Mouse (Mus musculus): Measurements from ENCODE around the gene Hspbap1. TPM values are rescaled to one million over a fixed set of nuclear protein-coding genes. Genes with fewer than 3 reads are reported as not detected.

The Hspbap1 gene
- total RNA-seq, 1 experiment from 2014 or later, result 6.5 TPM

DNA sequence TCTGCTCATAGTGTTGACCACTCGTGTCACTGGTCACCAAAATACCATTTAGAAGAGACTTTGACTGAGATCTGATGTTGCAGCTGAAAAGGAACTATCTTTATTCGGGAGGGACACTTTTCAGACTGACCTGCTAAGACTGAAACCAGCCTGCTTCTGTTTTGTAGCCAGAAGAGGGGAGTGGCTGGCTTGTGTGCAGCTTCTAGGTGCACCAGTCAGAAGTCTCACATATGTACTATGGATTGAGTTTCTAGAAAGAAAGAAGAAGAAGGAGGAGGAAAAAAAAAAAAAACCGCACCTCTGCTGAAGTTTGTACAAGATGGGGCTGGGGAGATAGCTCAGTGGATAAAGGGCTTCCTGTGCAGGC, 13.0 kb downstream of the Hspbap1 start:
- no peak for ATAC-seq (replicated peaks; ENCODE audit: insufficient number of reproducible peaks, low FRiP score, low TSS enrichment, poor library complexity, severe bottlenecking)

DNA sequence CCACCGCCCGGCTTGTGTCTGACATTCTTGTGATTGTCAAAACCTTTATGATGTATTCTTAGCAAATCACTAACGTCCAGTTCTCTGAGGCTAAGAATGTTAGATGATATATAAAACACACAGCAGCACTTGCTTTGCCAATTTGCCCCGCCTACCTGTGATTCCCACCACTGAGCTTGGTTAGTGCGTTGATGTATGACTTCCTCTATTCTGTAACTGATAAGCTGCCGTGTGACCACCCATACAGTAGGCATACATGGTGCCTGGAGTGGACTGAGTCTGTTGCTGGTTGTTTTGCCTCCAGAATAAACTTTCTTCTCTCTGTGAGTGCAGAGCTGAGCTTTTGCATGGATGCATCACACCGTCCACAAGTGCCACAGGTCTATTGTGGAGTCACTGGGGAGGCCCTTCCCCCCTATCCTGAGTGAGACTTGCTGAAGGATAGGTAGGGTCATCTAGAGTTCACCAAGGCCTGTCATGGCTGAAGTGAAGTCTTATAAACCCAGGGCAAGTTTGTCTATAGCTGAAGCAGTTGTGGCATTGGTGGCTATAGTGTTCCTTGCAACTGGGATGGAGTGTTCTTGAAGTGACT, 14.1 kb downstream of the Hspbap1 start:
- ATAC-seq (replicated peaks; ENCODE audit: insufficient number of reproducible peaks, low FRiP score, low TSS enrichment, poor library complexity, severe bottlenecking), result no peak

DNA sequence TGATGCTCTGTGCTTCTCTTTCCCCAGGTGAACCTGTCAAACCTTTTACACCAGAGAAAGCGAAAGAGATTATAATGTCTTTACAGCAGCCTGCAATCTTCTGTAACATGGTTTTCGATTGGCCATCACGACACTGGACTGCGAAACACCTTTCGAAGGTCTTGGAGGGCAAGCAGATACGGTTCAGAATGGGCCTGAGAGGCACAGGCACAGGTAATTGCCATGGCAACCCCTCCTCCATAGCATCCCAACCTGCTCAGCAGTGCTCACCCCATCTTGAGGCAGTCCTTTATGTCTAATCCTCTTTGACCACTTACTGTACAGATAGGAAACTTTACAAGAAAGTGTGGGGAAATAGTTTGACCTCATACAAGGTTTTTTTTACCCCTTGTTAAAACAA, 17.0 kb downstream of the Hspbap1 start:
- ATAC-seq (replicated peaks; ENCODE audit: insufficient number of reproducible peaks, low FRiP score, low TSS enrichment, poor library complexity, severe bottlenecking), result no peak

DNA sequence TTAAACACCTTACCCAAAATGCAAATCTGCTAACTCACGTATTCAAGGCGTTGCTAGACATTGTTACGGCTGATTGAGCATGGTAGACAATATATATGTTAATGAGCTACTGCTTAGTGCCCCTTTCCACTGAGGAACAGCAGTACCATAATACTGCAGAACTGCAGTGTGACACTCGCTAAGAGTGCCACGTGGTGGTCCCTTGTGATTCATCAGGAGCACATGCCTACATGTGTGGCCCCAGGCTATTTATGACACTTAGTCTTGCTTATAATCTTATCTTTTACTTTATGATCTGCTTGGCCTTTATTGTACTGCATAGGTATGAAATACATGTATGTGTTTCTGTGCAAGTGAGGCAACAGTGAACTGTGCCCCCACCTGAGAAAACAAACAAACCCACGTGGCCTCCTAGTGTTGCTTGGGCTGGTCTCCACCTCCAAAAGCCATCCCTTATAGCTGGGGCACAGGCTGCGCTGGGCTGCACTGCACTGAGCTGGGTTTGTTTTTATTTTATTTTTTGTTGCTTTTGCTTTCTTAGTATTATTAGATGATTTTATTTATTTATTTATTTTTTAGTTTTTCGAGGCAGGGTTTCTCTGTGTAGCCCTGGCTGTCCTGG, 17.5 kb downstream of the Hspbap1 start:
- ATAC-seq (replicated peaks; ENCODE audit: insufficient number of reproducible peaks, low FRiP score, low TSS enrichment, poor library complexity, severe bottlenecking), result no peak

DNA sequence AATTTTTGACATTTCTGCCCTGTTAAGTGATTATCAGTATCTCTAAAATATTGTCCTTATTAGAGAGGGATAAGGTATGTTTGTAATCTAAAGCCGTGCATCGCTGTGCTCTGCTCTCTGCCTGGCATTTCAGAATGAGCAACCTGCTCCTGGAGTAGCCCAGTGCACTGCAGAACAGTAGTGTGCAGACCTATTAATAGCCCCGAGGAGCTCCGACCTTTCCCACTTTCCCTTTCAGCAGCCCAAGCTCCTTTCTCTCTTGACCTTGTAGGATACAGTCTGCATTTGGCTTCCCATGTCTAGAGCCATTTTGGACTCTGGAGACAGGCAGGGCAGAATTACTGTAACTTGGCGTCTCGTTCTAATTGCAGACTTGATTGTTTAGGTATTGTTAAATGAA, 18.2 kb downstream of the Hspbap1 start:
- ATAC-seq (replicated peaks; ENCODE audit: insufficient number of reproducible peaks, low FRiP score, low TSS enrichment, poor library complexity, severe bottlenecking), result no peak

DNA sequence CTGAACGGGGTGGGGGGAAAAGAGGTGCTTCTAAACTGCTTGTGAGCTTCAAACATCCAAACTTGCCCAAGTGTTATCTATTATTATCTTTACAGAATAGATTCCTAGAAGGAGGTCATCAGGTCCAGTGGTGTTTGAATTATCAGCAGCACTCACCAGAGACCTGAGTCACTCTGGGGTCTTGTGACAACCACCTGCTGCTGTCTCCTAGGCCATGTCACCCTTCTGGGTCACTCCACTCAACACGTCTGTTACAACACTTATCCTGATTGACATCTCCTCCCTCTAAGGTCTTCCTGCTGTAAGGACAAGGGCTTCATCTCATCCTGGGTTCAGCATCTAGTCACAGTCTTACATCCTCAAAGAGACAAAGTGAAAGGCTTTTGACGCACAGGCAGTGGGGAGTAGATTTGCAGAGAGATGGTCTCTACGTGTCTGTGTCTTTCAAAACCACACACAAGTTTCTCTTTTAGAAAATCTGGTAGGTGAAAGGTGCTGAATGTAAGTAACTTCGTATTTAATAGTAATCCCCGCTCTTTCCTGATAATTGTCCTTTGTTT, 21.9 kb downstream of the Hspbap1 start:
- no peak for ATAC-seq (replicated peaks; ENCODE audit: insufficient number of reproducible peaks, low FRiP score, low TSS enrichment, poor library complexity, severe bottlenecking)

DNA sequence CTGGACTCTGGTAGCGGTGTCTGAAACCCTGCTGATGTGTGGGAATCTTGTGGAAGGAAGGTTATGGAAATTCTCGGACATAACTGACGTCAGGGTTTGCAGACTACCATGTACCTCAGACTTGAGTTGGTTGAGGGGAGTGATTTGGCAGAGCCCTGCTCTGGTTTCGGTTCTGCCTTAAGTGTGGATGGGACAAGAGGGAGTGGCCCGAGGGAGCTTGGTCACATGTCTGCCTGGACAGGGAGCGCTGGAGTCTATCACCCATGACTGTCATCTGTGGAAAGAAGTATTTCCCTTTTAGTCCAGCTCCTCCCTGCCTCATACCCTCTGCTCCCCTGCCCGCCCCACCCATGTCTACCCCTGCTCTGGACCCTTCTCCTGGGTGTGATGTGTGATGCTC, 32.0 kb downstream of the Hspbap1 start:
- ATAC-seq (replicated peaks; ENCODE audit: insufficient number of reproducible peaks, low FRiP score, low TSS enrichment, poor library complexity, severe bottlenecking), result peak; percentile 74

DNA sequence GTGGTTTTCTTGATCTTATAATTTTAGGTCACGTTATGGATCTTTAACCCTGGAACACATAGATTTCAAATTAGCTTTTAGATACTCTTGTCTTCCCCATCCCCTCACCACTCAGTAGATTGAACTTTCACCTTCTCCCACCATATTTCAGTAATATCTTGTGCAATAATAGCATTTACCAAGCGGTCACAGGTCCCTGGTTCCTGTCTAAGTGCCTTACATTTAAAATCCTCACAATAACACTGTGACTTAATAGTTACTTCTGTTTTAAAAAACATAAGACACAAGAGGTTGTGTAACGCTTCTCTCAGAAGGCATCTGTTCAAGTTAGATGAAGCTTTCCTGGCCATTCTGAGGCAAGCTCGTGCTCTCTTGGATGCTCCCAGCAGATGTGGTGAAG, 33.5 kb downstream of the Hspbap1 start:
- ATAC-seq (replicated peaks; ENCODE audit: insufficient number of reproducible peaks, low FRiP score, low TSS enrichment, poor library complexity, severe bottlenecking), result peak; percentile 44

DNA sequence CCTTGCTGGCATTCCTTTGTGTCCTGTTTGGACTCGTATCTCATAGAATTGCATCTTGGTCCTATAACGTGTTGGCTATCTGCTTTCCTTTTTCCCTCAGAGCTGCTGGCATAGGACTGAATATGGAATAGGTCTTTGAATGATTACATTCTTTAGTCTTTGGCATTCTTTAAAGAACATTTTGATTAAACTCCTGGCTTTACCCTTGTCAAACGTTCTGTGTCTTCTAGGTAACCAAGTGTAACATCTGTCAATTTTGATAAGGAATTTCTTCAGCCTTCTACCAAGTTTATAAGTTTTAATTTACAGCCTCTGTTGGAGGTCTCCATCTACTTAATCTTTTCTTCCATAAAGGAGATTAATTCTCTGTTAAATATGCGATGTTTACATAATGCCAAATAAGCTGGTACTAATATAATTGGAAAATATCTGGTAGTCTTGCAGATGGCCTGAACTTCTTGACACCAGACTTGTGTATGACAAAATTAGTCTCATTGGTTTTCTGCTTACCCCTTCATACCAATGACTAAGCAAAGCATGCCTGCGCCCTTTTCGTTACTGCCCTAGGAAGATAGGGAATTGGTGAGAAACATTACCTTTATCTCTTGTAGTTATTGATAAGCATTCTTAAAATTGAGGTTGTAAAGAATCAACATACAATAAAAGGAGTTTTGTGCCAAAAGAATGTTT, 36.9 kb downstream of the Hspbap1 start:
- no peak for ATAC-seq (replicated peaks; ENCODE audit: insufficient number of reproducible peaks, low FRiP score, low TSS enrichment, poor library complexity, severe bottlenecking)

DNA sequence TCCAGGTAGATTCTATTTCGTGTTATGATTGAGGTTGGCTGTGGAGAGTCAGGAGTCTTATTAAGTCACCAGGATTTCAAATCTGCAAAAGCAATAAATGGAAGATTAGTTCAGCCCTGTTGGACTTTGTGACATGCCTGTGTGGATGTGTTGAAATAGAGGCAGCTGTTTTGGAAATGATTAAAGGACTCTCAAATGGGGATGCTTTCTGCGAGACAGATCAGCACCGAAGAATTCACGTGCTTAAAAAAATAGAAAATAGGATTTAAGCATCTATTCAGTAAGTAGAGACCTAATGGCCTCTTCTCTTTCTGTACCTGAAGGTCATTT, 37.5 kb downstream of the Hspbap1 start:
- ATAC-seq (replicated peaks; ENCODE audit: insufficient number of reproducible peaks, low FRiP score, low TSS enrichment, poor library complexity, severe bottlenecking), result no peak

DNA sequence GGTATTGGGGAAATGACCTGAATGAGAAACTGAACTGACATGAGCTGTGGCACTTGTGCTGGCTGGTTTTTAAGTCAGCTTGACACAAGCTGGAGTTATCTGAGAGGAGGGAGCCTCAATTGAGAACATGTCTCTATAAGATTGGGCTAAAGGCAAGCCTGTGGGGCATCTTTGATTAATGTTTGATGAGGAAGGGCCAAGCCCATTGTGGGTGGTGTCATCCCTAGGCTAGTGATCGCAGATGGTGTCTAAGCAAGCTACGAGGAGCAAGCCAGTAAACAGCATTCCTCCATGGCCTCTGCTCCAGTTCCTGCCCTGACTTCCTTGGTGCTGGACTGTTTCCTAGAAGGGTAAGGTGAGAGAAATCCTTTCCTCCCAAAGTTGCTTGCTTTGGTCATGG, 38.7 kb downstream of the Hspbap1 start:
- ATAC-seq (replicated peaks; ENCODE audit: insufficient number of reproducible peaks, low FRiP score, low TSS enrichment, poor library complexity, severe bottlenecking), result no peak

DNA sequence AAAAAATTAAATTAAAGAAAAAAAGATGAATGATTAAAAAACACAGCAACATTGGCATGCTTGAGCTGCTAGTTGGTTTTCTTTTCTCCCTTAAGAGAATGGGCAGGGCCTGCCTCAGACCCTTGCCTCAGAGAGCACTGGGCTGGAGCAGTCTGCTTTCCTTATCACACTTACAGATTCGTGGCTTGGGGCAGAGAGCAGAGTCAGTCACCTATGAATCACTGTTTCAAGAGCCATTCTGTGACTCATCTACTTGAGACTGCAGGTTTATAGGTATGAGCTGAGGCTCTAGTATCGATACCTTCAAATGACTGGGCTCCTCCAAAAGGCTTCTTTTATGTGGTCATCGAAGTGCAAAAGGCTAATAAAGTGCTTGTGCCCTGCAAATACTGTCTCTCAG, 42.9 kb downstream of the Hspbap1 start:
- ATAC-seq (replicated peaks; ENCODE audit: insufficient number of reproducible peaks, low FRiP score, low TSS enrichment, poor library complexity, severe bottlenecking), result no peak

DNA sequence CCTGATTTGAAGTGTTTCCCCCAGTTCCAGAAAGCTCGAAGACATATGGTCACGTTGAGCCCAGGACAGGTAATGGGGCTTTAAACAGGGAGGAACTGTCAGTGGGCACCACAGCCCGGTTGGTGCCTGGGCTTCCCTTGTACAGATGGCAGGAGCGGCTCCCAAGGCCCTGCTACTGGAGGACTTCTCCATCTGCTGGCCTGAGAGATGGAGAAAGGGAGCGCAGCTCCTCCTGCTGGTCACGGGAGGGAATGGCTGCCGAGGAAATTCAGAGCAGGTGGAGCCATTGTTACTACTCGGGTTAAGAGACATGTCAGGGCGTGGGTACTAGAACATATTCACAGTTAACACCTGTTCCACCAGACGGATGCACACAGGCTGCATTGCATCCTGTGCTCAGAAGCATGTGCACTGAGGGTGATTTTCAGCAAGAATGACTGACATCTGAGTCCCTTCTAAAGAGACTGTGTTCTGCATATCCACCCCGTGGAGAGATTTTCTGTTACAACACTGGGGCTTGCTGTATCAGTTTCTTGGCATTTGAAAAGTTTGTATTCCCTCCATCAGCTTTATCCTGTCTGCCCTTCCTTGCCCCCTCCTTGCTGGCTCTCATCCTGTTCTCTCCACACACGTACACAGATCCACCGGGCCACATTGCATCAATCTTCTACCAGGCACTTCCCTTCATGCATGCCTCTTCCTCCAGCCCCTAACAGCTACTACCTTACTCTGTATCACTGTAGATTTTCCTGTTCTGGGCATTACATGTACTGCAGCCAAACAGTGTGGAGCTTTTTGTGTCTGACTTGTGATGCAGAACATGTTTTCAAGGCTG, 47.3 kb downstream of the Hspbap1 start:
- peak; percentile 94 for ATAC-seq (replicated peaks; ENCODE audit: insufficient number of reproducible peaks, low FRiP score, low TSS enrichment, poor library complexity, severe bottlenecking)

DNA sequence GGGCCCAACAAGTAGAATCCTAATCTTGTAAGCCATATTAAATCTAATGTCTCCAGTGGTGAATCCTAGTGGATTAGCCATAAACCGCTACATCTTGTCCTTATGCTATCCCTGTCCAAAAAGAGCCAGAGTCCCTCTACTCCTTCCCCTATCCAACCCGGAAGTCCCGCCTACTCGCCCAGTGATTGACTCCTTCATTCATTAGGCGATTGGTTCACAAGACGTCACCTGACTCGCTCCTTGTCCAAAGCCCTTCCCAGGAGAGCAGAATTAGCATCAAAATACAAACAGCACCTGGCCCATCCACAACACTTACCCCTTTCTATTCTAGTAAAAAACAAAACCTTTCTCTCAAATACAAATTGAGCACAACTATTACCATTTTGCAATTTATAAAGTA, 59.8 kb downstream of the Hspbap1 start:
- no peak for ATAC-seq (replicated peaks; ENCODE audit: insufficient number of reproducible peaks, low FRiP score, low TSS enrichment, poor library complexity, severe bottlenecking)

DNA sequence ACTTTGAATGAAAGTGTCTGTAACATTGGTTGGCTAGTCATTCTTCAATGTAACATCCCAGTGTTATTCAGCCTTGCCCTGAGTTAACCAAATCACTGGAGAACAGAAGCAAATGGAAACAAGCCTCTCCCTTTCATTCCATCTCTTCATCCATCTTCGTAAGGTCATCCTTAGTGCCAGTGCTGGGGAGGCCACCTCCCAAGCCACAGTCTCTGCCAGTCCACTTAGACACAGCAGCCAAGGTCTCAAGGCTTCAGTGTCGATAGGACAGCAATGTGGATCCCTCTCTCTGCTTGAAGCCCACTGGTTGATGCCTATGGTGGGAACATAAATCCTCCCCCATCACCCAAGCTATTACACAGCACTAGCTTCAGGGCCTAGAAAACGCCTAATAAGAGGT, 62.8 kb downstream of the Hspbap1 start:
- no peak for ATAC-seq (replicated peaks; ENCODE audit: insufficient number of reproducible peaks, low FRiP score, low TSS enrichment, poor library complexity, severe bottlenecking)

DNA sequence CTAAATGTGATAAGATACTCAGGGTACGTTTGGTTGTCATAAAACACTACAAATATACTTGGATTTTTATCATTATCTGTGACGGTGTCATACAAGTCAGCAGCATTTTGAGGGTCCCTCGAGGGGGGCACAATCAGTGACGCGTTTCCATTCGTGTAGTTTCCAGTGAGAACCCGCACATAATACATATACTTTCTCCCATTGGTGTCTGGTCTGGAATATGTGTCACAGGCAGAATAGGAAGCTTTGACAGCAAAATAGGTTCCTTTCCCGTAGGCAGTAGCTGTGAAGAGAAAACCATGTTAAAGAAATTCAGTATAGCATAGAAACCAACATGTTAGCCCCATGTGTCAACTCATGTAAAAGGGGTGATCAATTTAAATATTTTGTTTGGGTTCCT, 64.5 kb downstream of the Hspbap1 start:
- ATAC-seq (replicated peaks; ENCODE audit: insufficient number of reproducible peaks, low FRiP score, low TSS enrichment, poor library complexity, severe bottlenecking), result no peak

DNA sequence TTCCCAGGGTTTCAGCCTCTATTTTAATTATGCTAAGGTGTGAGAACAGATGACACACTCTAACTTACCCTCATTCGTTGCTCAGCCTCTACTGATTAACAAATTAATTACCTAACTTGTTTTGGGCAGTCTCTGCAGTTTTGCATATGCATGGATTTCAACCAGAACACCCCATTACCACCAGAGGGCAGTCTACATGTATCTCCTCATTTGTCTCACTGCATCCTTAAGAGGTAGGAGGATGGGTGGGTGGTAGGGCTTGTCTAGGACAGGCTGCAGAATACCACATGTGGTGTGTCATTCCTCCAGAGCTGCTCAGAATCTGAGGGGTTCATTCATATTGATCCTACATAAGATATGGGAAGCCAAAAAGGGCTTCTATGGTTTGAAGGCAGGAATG, 69.5 kb downstream of the Hspbap1 start:
- ATAC-seq (replicated peaks; ENCODE audit: insufficient number of reproducible peaks, low FRiP score, low TSS enrichment, poor library complexity, severe bottlenecking), result 0 out of 2 replicates have a peak, but pooled peaks have one; percentile 35

DNA sequence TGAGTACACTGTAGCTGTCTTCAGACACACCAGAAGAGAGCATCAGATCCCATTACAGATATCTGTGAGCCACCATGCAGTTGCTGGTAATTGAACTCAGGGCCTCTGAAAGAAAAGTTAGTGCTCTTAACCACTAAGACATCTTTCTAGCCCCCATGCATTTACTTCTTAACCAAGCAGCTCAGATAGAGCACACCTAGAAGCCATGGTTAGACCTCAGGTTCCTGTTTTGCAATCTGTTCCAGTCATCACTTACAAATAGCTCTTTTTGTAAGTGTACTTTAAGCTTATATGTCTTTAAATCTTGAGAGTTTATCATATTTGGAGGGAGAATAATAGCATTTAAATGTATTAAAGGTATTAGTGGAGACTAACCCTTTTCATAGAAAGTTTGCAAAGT, 77.0 kb downstream of the Hspbap1 start:
- no peak for ATAC-seq (replicated peaks; ENCODE audit: insufficient number of reproducible peaks, low FRiP score, low TSS enrichment, poor library complexity, severe bottlenecking)

DNA sequence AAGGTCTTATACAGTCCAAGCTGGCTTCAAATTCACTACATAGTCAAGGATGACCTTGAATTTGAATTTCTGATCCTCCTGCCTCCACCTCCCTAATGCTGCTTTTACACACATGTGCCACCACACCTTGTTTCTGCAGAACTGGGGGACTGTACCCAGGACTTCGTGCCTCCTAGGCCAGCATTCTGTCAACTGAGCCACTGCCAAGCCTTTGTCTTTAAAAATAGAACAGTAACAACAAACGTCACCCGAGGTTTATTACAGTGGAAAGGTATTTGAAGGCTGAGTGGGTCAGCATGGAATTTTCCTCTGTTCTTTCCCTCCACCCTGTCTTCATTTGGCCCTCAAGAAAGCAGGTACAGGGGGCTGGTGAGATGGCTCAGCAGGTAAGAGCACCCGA, 85.7 kb downstream of the Hspbap1 start:
- no peak for ATAC-seq (replicated peaks; ENCODE audit: insufficient number of reproducible peaks, low FRiP score, low TSS enrichment, poor library complexity, severe bottlenecking)

Measured in monocyte, adult 5-6 weeks (primary cell).